Mouse (Mus musculus): ENCODE measurements around the gene Tfg.

Gene Tfg

DNA sequence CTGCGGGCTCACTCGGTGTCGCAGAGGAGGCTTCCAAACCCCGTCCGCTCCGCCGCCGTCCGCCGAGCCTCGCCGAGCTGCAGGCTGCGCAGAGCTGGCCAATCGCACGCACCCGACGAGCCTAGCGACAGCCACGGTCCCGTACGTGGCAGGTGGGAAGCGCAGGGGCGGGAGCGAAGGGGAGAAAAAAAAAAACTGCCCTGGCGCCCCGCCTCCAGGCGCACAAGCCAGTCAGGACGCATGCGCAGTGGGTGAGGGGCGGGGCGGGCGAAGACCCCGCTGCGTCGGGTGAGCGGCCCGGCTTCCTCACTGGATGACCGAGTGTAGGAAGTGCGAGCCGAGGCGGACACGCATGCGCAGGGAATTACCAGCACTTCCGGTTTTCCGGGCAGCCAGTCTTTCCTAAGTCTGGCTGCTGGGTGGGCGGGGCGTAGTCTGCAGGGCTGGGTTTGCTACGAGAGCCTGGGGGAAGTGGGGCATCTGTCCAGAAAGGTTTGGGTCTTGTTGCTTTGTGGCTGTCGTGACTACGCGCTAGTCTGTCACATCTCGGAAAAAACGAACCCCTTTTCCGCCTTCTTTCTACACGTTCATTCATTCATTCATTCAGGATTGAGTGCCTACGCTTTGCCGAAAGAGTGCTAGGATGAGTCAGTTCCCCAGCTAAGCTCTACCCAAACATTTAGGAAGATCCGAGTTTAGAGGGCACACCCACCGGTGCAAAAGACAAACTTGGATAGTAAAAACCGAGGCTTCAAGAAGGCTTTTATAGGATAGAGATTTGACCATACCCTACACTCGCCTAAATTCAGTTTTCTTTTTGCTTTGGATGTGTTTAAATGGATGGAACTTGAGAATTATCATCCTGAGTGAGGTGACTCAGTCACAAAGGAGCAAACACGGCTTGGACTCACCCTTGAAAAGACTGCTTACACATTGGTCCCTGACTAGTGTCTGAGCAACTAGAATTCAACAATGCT is at the start of gene Tfg:
Gene Tfg (minus strand): TSS at position 227 of the 977 bp plus-strand sequence.
- CTCF ChIA-PET = no interaction called here

DNA sequence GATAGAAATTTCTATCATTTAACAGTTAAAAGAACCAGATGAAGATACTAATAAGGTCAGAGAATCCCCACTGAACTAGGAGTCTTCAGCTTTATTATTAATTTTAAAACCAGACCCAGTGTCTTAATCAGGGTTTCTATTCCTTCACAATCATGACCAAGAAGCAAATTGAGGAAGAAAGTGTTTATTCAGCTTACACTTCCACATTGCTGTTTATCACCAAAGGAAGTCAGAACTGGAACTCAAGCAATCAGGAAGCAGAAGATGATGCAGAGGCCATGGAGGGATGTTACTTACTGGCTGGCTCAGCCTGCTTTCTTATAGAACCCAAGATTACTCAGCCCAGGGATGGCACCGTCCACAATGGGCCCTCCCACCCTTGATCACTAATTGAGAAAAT is 11.8 kb upstream of the Tfg start:
- CTCF ChIA-PET = no interaction called here

DNA sequence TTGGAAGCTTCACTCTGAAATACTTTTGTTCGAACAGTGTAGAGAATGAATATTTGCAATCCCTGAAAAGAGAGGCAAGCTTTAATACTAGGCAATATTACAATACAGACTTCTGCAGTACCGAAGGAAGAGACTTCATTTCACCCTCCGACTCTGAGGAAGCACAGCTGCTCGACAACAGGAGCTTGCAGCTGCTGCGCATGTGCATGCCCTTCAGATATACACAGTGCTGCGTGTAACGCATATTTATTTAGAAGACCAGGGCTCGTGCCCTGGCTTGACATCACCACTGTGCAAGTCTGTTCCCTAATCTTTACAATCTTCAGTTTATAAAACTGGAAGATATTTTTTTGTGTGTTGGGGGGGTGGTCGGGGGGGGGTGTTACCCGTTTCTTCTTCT is 7.7 kb upstream of the Tfg start:
- CTCF ChIA-PET = no interaction called here

DNA sequence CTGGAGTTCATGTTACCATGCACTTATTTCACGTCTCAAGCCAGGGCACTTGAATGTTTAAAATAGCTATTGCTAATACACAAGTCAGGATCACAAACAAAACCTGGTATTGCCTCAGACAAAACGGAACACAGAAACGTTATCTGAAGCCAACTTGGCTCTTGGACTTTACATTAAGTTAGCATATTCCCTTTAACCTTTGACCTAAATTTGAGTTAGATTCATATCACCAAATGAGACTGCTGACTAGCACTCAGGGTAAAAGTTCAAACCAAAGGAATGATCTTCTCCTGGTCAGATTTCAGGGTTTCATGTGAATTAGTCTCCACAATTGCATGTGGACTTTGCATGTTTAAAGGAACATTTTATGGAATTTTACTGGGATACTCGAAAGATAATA is 5.1 kb upstream of the Tfg start:
- CTCF ChIA-PET = no interaction called here

DNA sequence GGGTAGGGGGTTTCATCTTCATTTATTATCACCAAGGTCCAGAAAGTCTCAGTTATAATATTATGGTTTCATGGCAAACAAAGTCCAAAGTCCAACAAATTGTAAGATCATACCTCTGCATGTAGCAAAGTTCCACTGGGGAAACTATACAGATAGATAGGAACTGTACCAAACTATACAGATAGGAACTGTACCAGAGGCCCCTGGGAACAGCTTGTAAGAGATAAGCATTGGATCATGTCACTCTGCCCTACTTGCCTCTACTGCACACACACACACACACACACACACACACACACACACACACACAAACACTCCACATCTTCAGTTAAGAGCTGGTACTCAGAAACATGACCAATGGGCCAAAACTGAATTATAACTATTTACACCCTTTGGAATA is 1.8 kb upstream of the Tfg start:
- CTCF ChIA-PET = no interaction called here

DNA sequence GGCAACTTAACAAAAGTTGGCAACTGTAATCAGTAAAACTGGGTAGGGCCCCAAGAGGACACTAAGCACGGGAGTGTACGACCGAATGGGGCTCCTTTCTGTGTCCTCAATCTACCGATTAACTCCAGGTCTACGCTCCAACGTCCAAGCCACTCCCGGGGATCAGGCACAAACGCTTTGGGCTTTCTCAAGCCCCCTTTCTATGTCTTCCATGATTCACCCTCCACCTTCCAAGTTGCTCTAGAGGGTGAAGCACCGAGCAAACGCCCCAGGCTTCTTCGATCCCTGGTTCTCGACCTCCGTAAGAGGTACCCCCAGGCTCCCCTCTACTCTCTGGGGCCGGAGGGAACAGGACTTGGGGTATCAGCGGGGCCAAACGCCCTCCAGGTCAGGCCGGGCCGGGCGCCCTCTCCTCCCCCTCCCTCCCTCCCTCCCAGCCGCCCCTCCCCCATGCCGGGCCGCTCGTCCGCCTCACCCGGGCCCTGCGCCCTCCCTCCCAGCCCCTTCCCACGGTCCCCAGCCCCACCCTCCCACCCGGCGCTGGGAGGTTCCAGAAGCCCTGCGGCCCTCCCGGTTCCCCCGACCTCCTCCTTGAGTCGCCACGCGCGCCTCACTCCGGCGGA is 582 bp downstream of the Tfg start:
- CTCF ChIA-PET = no interaction called here

DNA sequence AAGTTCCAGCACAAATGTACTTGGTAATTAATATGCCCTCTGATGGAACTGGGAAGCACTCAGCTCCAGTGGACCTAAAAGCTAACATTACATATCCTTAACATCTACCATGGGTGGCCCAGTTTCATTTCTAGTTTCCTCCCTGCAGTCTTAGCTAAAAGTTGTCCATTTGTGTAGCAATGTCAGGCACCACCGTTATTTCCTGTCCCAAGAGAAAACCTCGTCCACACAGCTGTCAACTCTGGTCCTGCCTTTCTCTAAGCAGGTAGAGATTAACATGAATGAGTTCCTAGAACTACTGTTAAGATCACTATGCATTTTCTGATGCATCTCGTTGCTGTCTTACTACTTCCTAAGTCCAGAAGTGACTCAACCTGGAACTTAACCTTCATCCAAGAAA is 1.6 kb downstream of the Tfg start:
- CTCF ChIA-PET = no interaction called here

DNA sequence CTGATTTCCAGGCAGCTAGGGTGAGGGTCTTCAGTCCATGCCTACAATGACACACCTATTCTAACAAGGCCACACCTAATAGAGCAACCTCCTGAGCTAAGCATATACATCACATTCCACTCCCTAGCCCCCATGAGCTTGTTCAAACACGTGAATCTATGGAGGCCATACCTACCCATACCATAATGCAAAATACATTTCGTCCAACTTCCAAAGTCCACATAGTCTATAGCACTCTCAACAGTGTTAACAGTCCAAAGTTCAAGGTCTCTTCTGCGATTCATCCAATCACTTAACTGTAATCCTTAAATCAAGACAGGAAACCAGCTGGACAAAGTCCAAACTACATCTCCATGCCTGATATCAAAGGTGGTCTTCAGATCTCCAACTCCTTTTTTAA is 7.2 kb downstream of the Tfg start:
- CTCF ChIA-PET = no interaction called here

DNA sequence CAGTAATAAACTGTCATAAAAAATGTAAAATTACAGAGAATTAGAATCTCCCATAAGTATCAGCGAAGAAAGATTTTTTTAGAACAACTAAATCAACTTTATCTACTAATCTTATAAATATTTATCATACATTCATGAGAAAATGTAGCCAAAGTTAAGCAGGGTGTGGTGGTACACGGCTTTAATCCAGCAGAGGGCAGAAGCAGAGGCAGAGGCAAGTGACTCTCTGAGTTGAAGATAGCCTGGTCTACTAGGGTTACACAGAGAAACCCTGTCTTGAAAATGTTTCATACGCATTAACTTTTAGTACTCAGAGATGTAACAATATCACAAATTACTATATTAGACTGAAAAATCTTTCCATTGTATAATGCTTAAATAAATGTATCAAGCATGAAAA is 11.5 kb downstream of the Tfg start:
- CTCF ChIA-PET = no interaction called here

DNA sequence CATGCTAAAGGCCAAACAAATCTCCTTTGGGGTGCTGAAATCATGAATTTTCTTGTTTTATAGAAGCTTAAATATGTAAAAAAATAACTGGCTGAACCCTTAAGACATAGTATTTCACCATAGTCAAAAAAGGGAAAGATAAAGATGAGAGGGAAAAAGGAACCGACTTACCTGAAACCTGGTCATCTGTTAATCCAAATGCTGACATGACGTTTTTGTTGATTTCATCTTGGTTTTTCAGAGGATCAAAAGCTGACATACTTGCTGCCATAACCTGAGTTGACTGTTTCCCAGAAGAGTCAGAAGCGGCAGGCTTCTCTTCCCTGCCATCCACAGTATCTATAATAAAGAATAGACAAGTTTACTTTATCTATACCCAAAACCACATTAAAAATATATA is 16.4 kb downstream of the Tfg start:
- CTCF ChIA-PET = interaction anchor here (0.7 kb wide), 1 partner anchor 627 kb away, joined by 4 read pairs; no protein-coding TSS in a partner anchor

DNA sequence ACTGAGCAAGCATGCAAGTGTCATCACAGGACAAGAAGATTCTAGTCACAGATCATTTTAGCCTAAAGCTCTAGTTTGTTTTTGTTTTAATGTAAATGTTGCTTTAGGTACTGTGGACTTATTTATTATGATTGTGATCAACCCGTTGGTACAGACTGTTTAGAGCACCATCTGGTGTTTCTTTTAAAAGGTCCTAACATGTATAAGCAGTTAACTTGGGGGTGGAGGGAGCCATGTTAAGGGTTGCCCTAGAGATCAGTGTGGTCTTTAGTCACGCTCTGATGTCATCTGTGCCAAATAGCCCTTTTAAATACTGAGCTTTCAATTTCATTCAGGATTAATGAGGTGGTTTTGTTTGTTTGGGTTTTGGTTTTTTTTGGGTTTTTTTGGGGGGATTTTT is 20.8 kb downstream of the Tfg start:
- CTCF ChIA-PET = no interaction called here

DNA sequence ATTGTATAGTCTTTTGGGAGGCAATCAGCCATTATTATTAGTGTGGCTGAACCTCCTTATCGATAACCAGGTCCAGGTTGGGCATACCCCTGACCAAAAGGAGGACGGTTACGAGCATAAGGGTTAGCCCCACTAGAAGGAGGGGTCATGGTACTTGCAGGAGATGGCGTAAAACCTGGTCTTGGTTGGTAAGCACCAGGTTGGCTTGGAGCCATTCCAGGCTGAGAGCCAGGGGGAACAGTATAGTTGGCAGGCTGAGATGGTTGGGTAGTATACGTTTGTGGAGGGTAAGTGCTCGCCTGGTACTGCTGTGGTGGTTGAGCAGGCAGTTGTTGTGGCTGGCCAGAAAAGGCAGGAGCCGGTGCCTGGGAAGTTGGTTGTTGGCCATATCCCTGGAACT is 26.5 kb downstream of the Tfg start:
- CTCF ChIA-PET = no interaction called here

DNA sequence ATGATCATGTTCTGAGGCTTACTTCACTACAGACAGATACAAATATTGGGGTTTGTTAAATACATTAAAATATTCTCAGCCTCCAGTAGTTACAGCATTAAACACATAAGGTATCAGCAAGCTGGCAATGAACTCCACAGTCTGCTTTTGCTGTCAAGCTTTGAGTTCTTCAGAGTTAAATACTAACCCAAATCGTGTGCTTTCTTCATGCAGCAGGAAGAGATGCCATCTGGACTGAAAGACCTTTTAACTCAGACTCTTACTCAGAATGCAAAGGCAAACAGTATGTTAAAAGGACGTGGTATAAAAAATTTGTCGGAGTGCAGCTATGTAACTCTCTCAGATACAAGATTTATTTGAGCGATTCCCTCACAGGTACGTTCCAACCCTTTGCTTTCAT is 30.5 kb downstream of the Tfg start:
- CTCF ChIA-PET = no interaction called here

DNA sequence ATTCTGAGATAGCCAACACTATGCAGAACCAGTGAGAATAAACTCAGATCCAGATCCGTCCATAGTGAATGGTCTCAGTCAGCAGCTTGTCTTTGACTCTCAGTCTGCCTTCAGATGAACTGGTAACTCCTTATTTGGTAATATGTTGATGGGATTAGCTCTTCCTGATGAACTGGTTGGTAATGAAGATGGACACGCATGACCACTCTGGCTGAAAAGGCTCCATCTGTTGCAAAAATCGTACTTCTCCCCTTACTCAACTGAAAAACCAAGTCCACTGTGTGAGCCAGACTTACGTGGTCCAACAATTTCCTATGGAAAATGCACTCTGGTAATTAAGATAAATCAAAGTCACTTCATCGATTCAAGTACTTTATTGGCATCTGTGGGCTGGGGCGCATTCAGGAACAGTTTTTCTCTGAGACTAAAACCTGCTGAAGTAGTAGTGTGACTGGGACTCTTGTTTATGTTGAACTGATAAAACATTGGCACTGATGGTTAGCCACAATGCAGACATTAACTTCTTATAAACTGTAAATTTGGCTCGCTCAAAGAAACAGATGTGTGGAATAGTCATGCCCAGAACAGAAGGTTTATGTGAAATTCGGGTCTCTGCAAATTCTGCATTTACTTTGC is 36.1 kb downstream of the Tfg start:
- CTCF ChIA-PET = no interaction called here

DNA sequence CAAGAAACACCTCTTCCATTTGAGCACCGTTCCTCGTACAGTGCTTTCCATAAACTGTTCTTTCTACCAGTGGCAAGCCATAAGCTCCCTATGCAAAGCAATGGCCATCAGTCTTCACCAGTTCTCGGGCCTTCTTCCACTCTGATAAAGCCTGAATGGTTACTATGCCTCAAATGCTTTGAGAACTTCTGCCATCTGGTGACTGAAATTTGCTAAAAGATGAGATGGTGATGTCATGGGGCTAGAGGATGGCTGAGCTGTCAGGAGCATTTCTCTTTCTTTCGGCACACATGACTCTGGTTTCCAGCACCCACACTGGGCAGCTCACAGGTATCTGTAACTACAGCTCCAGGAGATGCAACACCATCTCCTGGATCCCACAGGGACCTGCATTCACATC is 40.1 kb downstream of the Tfg start:
- CTCF ChIA-PET = no interaction called here

DNA sequence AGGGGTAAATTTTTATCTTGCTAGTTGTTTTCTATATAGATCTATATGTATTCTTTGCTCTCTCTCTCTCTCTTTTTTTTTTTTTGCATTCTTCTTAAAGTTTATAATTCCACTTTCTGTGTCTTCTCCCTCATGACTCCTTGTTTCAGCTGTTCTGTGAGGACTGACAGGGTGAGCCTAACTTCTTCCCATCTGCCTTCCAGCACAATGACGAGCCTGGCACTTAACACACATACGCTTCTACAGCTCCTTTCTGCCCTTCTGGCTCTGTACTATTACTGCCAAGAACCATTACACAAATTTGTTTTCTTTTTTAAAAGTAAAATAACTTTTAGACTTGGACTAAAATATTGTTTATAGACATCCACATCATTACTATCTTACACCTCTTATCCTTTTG is 43.8 kb downstream of the Tfg start:
- CTCF ChIA-PET = no interaction called here

DNA sequence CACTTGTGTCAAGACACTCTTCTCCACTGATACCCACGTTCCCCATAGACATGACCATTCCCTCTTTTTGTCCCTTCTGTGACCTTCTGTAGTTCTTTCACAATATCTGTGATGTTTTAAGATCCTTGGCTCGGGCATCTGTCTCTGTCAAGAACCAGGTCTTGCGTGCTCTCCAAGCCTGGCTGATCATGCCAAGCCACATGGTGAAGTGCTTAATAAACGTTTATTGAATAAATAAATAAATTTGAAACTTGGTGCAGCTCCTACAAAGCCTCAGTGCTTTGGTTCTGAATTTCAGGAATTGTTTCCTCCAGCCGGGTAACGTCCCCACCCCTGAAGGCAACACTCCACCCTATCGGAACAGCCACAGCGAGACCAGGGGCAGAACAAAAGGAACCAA is 46.3 kb downstream of the Tfg start:
- CTCF ChIA-PET = no interaction called here

DNA sequence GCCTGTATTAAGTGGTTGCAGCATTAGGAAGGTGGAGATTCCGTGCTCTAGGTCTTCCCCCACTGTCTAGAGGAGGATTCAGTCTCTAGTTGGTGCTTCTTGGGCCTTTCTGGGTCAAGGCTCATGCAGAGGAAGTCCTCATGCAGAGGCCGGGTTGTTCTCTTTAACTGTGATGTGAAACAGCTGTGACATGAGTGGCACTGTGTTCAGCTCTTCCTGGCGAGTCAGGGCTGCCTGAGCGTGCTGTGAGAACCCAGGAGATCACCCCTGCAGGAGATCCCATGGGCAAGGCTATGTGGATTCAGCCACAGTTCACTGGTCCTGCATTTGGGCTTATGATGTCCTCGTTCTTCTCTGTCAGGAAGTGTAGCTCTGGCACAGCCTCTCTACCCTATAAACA is 47.7 kb downstream of the Tfg start:
- CTCF ChIA-PET = no interaction called here

DNA sequence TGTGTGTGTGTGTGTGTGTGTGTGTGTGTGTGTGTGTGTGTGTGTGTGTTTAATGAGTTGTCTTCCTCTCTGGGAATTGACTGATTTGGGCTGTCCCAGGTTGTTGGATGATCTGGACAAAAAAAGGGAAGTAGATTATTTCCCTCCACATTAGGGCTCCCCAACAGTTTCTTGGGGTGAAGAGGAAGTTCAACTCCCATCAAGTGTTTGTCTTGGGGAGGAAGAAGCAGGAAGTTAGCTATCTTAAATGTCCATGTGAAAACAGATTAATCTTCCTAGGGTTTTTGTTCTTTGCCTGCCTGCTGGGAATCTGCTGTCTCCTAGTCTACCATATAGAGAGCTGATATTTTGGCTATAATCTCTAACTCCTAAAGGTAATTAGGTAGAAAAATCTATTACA is 58.4 kb downstream of the Tfg start:
- CTCF ChIA-PET = no interaction called here

DNA sequence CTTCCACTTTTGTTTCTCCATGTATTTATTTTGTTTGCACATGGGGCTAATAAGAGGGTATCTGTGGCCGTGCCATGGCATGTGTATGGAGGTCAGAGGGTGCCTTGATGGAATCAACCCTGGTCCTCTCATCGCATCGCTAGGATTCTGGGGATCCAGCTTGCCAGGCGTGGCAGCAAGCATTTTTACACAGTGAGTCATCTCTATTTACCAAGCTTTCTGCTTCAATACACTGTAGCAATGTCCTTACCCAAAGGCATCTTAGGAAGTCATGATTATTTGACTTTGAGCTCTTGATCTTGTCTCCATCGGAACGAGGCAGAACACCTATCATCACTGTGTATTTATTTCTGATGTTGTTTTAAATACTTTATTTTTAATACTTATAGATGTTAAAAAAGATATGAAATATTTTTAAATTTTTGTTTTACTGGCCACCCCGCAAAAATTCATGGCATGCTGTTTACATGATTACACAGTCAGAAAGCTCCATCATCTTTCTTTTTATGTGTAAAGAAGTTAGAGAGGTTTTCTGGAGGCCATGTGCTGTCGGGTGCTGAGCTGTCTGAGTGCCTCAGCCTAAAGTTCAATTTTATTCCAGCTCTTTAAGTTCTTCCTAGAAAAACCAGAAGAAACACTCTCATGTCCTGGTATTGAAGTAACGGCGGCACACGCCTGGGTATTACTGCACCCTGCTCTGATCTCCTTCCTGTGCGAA is 61.9 kb downstream of the Tfg start:
- CTCF ChIA-PET = no interaction called here

DNA sequence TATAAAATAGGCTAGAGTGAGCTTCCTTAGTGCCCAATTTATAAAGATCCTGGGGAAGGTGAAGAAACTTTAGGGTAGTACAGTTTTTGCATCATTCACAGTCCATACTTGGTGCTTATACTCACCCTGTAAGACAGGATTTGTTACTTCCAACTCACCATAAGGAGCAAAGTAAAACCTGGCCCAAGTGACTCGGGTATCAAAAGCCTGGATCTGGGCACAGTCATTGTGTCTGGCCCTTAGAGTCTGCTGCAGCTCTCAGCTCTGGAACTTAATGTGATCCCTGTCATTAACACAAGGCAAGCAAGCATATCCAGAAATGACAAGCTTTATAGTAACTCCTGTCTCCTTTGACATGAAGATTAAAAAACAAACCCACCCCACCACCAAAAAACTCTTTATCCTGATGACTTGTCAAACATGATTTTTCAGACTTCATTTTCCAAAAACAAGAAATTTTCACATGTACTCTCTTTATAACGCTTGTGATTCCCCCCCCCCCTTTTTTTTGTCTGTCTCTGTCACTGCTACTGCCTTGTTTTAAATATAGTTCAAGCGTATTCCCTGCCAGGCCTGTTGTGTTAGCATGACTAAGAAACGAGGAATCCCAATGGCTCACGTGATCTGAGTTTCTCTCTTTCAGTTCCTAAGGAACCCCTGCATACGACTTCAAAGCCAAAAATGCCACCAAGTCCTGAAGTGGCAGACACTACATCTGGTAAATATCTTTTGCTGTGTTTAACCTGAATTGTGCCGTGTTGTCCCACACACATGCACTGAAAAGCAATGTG is 70.7 kb downstream of the Tfg start:
- CTCF ChIA-PET = no interaction called here

DNA sequence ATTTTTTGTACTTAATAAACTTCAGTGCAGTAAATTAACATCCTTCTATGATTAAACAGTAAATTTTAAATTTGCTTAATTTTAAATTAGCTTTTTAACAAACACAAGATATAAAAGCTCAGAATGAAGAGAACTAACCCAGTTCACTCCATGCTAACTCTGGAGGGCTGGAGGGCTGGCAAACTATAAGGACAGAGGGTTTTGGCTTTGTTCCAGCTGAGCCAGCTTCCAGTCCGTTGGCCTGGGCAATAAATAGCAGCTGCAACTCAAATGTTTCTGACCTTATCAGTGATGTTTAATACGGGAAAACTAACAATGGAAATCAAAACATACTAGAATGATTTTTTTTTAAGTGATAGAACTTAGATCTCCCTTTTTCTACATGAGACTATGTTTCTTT is 72.0 kb downstream of the Tfg start:
- CTCF ChIA-PET = no interaction called here
